Mouse (Mus musculus) lung, embryonic 14.5 days (tissue): ENCODE measurements around the gene Slc39a9. TPM values are rescaled to one million over a fixed set of nuclear protein-coding genes. Genes with fewer than 3 reads are reported as not detected.

ENCODE experiments used
- ATAC-seq: fragments of 200-750 bp; cut with Nextera tagmentation; 2 replicates; pipeline ENCODE4 v1.8.0; 2017; ENCODE audit warnings: mild to moderate bottlenecking, moderate TSS enrichment, moderate library complexity; ENCODE audit not compliant: insufficient read depth
- DNase-seq: peaks from one replicate; pipeline ENCODE4 v3.0.0-alpha.2; 2015
- H3K27ac ChIP-seq: fragments of 300-500 bp; sonication (generic); 2 replicates; pipeline ENCODE4 v1.5.1; 2014; ENCODE audit warnings: low read depth, mild to moderate bottlenecking, moderate library complexity
- H3K27me3 ChIP-seq: fragments of 300-500 bp; sonication (generic); 2 replicates; pipeline ENCODE4 v1.6.1; 2014; ENCODE audit warnings: low read length, control low read depth; ENCODE audit not compliant: insufficient read depth
- H3K36me3 ChIP-seq: fragments of 300-500 bp; sonication (generic); 2 replicates; pipeline ENCODE4 v1.6.1; 2014; ENCODE audit warnings: control low read depth; ENCODE audit not compliant: insufficient read depth
- H3K4me1 ChIP-seq: fragments of 300-500 bp; sonication (generic); 2 replicates; pipeline ENCODE4 v1.6.1; 2014; ENCODE audit warnings: antibody characterized with exemption, control low read depth; ENCODE audit not compliant: insufficient read depth
- H3K4me2 ChIP-seq: fragments of 300-500 bp; sonication (generic); 2 replicates; pipeline ENCODE4 v1.6.1; 2014; ENCODE audit warnings: mild to moderate bottlenecking
- H3K4me3 ChIP-seq: fragments of 300-500 bp; sonication (generic); 2 replicates; pipeline ENCODE4 v1.5.1; 2014; ENCODE audit warnings: low read depth, low read length
- H3K9ac ChIP-seq: fragments of 300-500 bp; sonication (generic); 2 replicates; pipeline ENCODE4 v1.6.1; 2014
- H3K9me3 ChIP-seq: fragments of 300-500 bp; sonication (generic); 2 replicates; pipeline ENCODE4 v1.6.1; 2016; ENCODE audit warnings: low read depth, low read length, control low read depth
- CTCF ChIP-seq: IDR thresholded peaks from 2 replicates; pipeline ENCODE4 v1.5.1; 2016; ENCODE audit warnings: antibody characterized with exemption, low read depth
- WGBS: fragments of 180-500 bp; shearing (Covaris S2); extraction: QIAGEN DNeasy Blood & Tissue Kit; methylation state at CpG from one replicate; pipeline ENCODE4 v1.1.7; 2014; 5-methylcytosine and 5-hydroxymethylcytosine counted together
- polyA plus RNA-seq: library from polyadenylated mRNA; unstranded; fragments of >200 nt; fragmentation: Nextera tagmentation; extraction: Ambion mirVana; gene quantifications from 2 replicates; pipeline ENCODE4 v1.2.1, GENCODE M21; 2014

Slc39a9 gene
- 33.9 and 38.2 TPM in 2 replicates for polyA plus RNA-seq

DNA sequence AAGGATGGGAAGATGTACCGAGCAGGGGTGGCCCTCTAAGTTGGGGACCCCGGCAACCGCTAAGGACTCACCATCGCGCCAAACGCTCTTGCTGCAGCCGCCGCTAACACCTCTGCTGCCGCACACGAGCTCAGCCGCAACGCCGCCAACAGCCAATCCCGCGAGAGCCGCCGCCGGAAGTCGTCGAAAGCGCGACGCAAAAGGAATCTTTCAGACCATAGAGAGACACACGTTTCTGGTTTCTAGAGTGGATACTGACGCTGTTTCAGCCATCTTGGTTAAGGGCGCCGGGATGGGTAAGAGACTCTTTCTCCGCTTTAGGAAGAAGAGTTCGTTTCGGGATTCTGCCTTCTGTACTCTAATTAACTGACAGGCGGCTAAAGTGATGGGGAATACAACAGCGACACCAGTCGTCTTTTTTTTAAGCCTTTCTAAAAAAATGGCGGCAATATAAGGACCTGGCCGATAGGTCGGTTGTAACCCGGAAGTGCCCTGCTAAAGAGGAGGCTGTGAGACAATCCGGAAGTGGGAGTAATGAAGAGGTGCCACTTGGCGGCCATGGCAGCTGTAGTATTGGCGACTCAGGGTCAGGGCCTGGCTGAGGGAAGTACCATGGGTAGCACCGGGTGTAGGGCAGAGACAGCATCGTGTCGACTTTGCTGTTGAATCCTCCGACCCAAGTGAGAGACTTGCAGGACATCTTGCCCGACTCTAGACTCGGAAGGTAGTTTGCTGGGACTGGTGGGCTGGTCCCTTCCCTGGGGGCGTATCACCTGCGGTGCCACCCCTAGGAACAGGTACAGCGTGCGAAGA, at the start of gene Slc39a9, which contains the start of gene Erh:
TSS of gene Slc39a9 (plus strand) at position 191 of the 813 bp plus-strand sequence.
TSS of gene Erh (minus strand) at position 649 of the 813 bp plus-strand sequence.
- Histone ChIP-seq H3K27ac (peak within 1 kb of the TSS; percentile 94), H3K4me2 (peak within 1 kb of the TSS; percentile 95), H3K27me3 (no peaks in the 10 kb centered on the region), H3K36me3 (peaks cover 38% of the 10 kb centered on the region), H3K9me3 (no peaks in the 10 kb centered on the region), H3K4me3 (peak within 1 kb of the TSS; percentile 99), H3K9ac (peak within 1 kb of the TSS; percentile 98), H3K4me1 (peaks cover 19% of the 10 kb centered on the region)
- peak; percentile 98 for ATAC-seq
- peak; percentile 30 for TF ChIP-seq CTCF
- under 1% methylated on average over 50 of the region's 50 CpGs for WGBS
- DNase-seq, result peak; percentile 98

- H3K27ac ChIP-seq, result no peak overlapping the region
- no peaks in the 10 kb centered on the region for H3K36me3 ChIP-seq
- H3K4me2 ChIP-seq, result no peak overlapping the region
- H3K9me3 ChIP-seq, result no peaks in the 10 kb centered on the region
- no peak for TF ChIP-seq CTCF
- no peaks in the 10 kb centered on the region for H3K27me3 ChIP-seq
- 75% methylated on average over 4 of the region's 4 CpGs for WGBS
- H3K9ac ChIP-seq, result no peak overlapping the region
- no peak overlapping the region for H3K4me3 ChIP-seq
- no peak for ATAC-seq
- DNase-seq, result peak; percentile 22
- H3K4me1 ChIP-seq, result no peaks in the 10 kb centered on the region; the same call in 1 of the 2 replicates
Measured at GRCm38 (mm10) chr12:80594141-80594540, 49.5 kb upstream of the Slc39a9 start.

GRCm38 (mm10) chr12:80594781-80595180, 48.9 kb upstream of the Slc39a9 start:
- Histone ChIP-seq H3K4me1 (no peaks in the 10 kb centered on the region; the same call in 1 of the 2 replicates), H3K36me3 (no peaks in the 10 kb centered on the region), H3K27ac (no peak overlapping the region), H3K4me3 (no peak overlapping the region), H3K9me3 (no peaks in the 10 kb centered on the region), H3K9ac (no peak overlapping the region), H3K27me3 (no peaks in the 10 kb centered on the region), H3K4me2 (no peak overlapping the region)
- 91% methylated on average over 4 of the region's 4 CpGs for WGBS
- no peak for DNase-seq
- ATAC-seq, result no peak
- TF ChIP-seq CTCF, result no peak

DNA sequence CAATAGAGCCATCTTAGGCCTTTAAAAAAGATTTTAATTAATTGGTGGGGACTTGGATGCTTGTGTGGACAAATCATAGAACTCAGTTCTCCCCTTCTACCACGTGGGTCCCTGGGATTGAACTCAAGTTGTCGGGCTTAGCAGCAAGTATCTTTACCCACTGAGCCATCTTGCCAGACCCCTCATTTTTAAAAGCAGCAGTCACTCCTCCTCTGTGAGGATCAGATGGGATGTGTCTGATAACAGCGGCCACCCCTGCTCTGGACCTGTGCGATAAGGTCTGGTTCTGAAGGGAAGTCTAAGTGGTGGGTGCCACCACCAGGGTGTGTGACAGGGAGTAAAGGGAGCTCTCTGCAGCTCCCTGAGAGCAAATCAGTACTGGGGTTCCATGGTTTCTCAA, 48.1 kb upstream of the Slc39a9 start:
- DNase-seq (no peak), ATAC-seq (no peak)
- 92% methylated on average over 4 of the region's 4 CpGs for whole genome bisulfite sequencing
- H3K4me3 ChIP-seq, result no peak overlapping the region
- no peak overlapping the region for H3K9ac ChIP-seq
- TF ChIP-seq CTCF, result no peak
- H3K9me3 ChIP-seq, result no peaks in the 10 kb centered on the region
- no peak overlapping the region for H3K27ac ChIP-seq
- H3K27me3 ChIP-seq, result no peaks in the 10 kb centered on the region
- H3K4me2 ChIP-seq, result no peak overlapping the region
- no peaks in the 10 kb centered on the region; the same call in 1 of the 2 replicates for H3K4me1 ChIP-seq
- H3K36me3 ChIP-seq, result no peaks in the 10 kb centered on the region

GRCm38 (mm10) chr12:80595968-80596367, 47.7 kb upstream of the Slc39a9 start:
- Histone ChIP-seq H3K27ac (no peak overlapping the region), H3K36me3 (no peaks in the 10 kb centered on the region), H3K9ac (no peak overlapping the region), H3K4me2 (no peak overlapping the region), H3K4me1 (no peaks in the 10 kb centered on the region; the same call in 1 of the 2 replicates), H3K27me3 (no peaks in the 10 kb centered on the region), H3K4me3 (no peak overlapping the region), H3K9me3 (no peaks in the 10 kb centered on the region)
- 58% methylated on average over 4 of the region's 4 CpGs for WGBS
- TF ChIP-seq CTCF, result no peak
- ATAC-seq (no peak), DNase-seq (no peak)

GRCm38 (mm10) chr12:80598236-80598635, 45.4 kb upstream of the Slc39a9 start:
- Histone ChIP-seq H3K4me2 (no peak overlapping the region), H3K27ac (no peak overlapping the region), H3K27me3 (no peaks in the 10 kb centered on the region), H3K4me3 (no peak overlapping the region), H3K36me3 (no peaks in the 10 kb centered on the region), H3K9me3 (no peaks in the 10 kb centered on the region), H3K9ac (no peak overlapping the region), H3K4me1 (peaks cover 2% of the 10 kb centered on the region; the same call in 1 of the 2 replicates)
- 24% methylated on average over 7 of the region's 7 CpGs for WGBS
- DNase-seq (peak; percentile 20), ATAC-seq (no peak)
- no peak for TF ChIP-seq CTCF

GRCm38 (mm10) chr12:80598756-80599155, 44.9 kb upstream of the Slc39a9 start:
- Histone ChIP-seq H3K4me1 (peaks cover 8% of the 10 kb centered on the region), H3K36me3 (no peaks in the 10 kb centered on the region), H3K27me3 (no peaks in the 10 kb centered on the region), H3K9me3 (no peaks in the 10 kb centered on the region), H3K9ac (no peak overlapping the region), H3K27ac (0 out of 2 replicates have a peak overlapping the region, but pooled peaks have one; percentile 6), H3K4me3 (no peak overlapping the region), H3K4me2 (no peak overlapping the region)
- ATAC-seq (peak; percentile 57; the same call in 1 of the 2 replicates), DNase-seq (peak; percentile 63)
- TF ChIP-seq CTCF, result peak; percentile 25; the same call in 1 of the 2 replicates
- 49% methylated on average over 6 of the region's 6 CpGs for WGBS
